Mouse (Mus musculus): Measurements from ENCODE around the gene Taf12. TPM values are rescaled to one million over a fixed set of nuclear protein-coding genes. Genes with fewer than 3 reads are reported as not detected.

Gene Taf12
- total RNA-seq, 1 experiment from 2014 or later: 28.3 TPM

Other genes starting within 250 kb of the Taf12 start
- 0.49 and 0.70 TPM in 2 replicates for gene Gm10300, start 199.7 kb upstream of the Taf12 start, total RNA-seq (2017)
- gene Epb41, start 199.1 kb upstream of the Taf12 start, total RNA-seq (2017): 179 and 190 TPM in 2 replicates
- not detected in 2 replicates for gene Oprd1, start 129.9 kb upstream of the Taf12 start, total RNA-seq (2017)
- 40.9 and 56.7 TPM in 2 replicates for gene Ythdf2, start 62.1 kb upstream of the Taf12 start, total RNA-seq (2017)
- 29.1 and 37.3 TPM in 2 replicates for gene Gmeb1, start 12.8 kb upstream of the Taf12 start, total RNA-seq (2017)
- gene Rab42, start 29.0 kb downstream of the Taf12 start, total RNA-seq (2017): not detected in 2 replicates
- 24.9 and 29.7 TPM in 2 replicates for gene Trnau1ap, start 55.2 kb downstream of the Taf12 start, total RNA-seq (2017)
- gene Rcc1, start 79.2 kb downstream of the Taf12 start, total RNA-seq (2017): 3.3 and 7.9 TPM in 2 replicates
- 7.8 and 8.0 TPM in 2 replicates for gene Phactr4, start 148.1 kb downstream of the Taf12 start, total RNA-seq (2017)
- 2.9 and 10.1 TPM in 2 replicates for gene Med18, start 189.5 kb downstream of the Taf12 start, total RNA-seq (2017)
- gene Sesn2, start 236.1 kb downstream of the Taf12 start, total RNA-seq (2017): 30.6 and 33.4 TPM in 2 replicates

Measured in neutrophil, adult 5-6 weeks (primary cell).